Mouse (Mus musculus): Measurements from ENCODE around the gene Dsn1. TPM values are rescaled to one million over a fixed set of nuclear protein-coding genes. Genes with fewer than 3 reads are reported as not detected.

Gene Dsn1
- polyA plus RNA-seq, 2 experiments = 30.2 to 32.9 TPM

DNA sequence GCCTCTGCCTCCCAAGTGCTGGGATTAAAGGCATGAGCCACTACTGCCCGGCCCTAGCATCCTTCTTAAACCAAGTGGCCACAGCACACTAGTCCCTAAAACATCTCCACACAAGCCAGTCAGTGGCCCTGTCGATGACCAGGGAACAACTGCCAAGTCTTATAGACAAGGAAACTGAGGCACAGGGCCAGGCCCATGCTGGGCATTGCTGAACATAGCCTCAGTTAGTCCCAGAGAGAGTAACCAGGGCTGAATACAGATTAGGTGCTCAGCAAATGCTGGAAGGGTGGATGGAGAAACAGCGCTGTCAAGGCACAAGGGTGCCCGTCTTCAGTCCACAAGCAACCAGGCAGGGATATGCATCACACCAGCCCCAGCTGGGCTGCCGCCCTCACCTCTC, 46.2 kb upstream of the Dsn1 start:
- DNase-seq (ENCODE audit: low spot score) = no peak
- TF ChIP-seq POLR2A (IDR thresholded peaks at IDR 0.05; ENCODE audit: borderline replicate concordance, extremely low read depth, insufficient read depth, insufficient read length) = no peak
- no peaks in the 10 kb centered on the region for H3K9me3 ChIP-seq (ENCODE audit: control insufficient read depth, low read length)
- H3K4me3 ChIP-seq (replicated peaks; ENCODE audit: low read length) = no peak overlapping the region
- no peak for ATAC-seq (ENCODE audit: low FRiP score, low read depth)
- 98% methylated on average over 5 of the region's 5 CpGs for WGBS
- no peak overlapping the region for H3K27ac ChIP-seq (replicated peaks; ENCODE audit: low read depth, low read length)
- no peak overlapping the region for H3K9ac ChIP-seq (ENCODE audit: low read depth, low read length, severe bottlenecking)
- peaks cover 67% of the 10 kb centered on the region for H3K36me3 ChIP-seq (ENCODE audit: control insufficient read depth, insufficient read depth, low read length)
- no peaks in the 10 kb centered on the region for H3K27me3 ChIP-seq (ENCODE audit: control insufficient read depth, insufficient read depth, low read length)
- H3K4me1 ChIP-seq (ENCODE audit: control insufficient read depth, insufficient read depth, low read length) = peaks cover 10% of the 10 kb centered on the region
- H3K4me2 ChIP-seq (replicated peaks; ENCODE audit: low read depth, low read length, severe bottlenecking) = no peak overlapping the region

DNA sequence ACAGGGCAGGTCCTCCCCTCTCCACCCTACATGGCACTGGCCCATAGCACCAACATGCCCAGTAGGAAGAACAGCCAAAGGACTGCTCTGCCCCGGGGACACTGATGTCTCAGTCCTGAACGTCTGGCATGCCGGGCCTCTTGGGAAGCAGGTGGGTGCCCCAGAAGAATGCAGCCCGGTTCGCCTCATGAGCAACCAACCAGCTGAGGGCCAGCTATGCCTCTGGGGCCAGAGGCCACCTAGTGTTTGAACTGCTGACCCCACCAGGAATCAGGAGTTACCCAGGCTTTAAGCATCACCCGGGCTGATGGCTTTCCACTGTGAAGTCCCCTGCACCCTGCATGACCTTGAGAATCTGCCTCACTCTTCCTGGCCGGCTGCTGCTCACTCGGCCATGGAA, 45.5 kb upstream of the Dsn1 start:
- H3K4me1 ChIP-seq (ENCODE audit: control insufficient read depth, insufficient read depth, low read length) = peaks cover 7% of the 10 kb centered on the region; the same call in 1 of the 2 replicates
- peaks cover 67% of the 10 kb centered on the region for H3K36me3 ChIP-seq (ENCODE audit: control insufficient read depth, insufficient read depth, low read length)
- no peak for DNase-seq (ENCODE audit: low spot score)

DNA sequence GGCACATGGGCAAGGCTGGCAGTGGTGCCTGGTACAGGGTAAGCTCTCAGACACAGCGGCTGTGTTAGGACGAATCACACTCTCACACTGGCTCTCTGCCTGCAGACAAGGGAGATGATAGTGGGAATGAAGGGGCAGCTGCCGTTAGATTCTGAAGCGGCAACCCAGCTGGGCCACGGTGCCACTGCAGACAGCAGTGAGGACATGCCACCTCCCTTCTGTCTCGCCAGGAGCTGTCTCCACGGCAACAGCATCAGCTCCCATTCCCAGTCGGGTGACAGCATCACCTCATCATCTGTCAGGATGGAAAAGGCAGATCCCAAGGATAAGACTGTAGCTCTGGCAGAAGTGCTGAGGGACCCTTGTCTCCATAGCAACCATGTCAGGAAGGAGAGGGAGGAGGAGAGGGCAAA, 42.9 kb upstream of the Dsn1 start:
- Histone ChIP-seq H3K9ac (ENCODE audit: low read depth, low read length, severe bottlenecking) (no peak overlapping the region), H3K27me3 (ENCODE audit: control insufficient read depth, insufficient read depth, low read length) (no peaks in the 10 kb centered on the region), H3K27ac (replicated peaks; ENCODE audit: low read depth, low read length) (no peak overlapping the region), H3K4me2 (replicated peaks; ENCODE audit: low read depth, low read length, severe bottlenecking) (no peak overlapping the region), H3K9me3 (ENCODE audit: control insufficient read depth, low read length) (no peaks in the 10 kb centered on the region; the same call in 1 of the 2 replicates), H3K4me3 (replicated peaks; ENCODE audit: low read length) (no peak overlapping the region), H3K4me1 (ENCODE audit: control insufficient read depth, insufficient read depth, low read length) (0 out of 2 replicates have a peak, but pooled peaks cover 4% of the 10 kb centered on the region), H3K36me3 (ENCODE audit: control insufficient read depth, insufficient read depth, low read length) (peaks cover 76% of the 10 kb centered on the region)
- TF ChIP-seq POLR2A (IDR thresholded peaks at IDR 0.05; ENCODE audit: borderline replicate concordance, extremely low read depth, insufficient read depth, insufficient read length) = no peak
- WGBS = 74% methylated on average over 8 of the region's 8 CpGs
- no peak for ATAC-seq (ENCODE audit: low FRiP score, low read depth)
- no peak for DNase-seq (ENCODE audit: low spot score)

More for the DNA sequence above, 45.5 kb upstream of the Dsn1 start:
- no peak overlapping the region for H3K9ac ChIP-seq (ENCODE audit: low read depth, low read length, severe bottlenecking)
- WGBS = 87% methylated on average over 8 of the region's 8 CpGs
- ATAC-seq (ENCODE audit: low FRiP score, low read depth) = no peak
- H3K9me3 ChIP-seq (ENCODE audit: control insufficient read depth, low read length) = no peaks in the 10 kb centered on the region
- H3K27ac ChIP-seq (replicated peaks; ENCODE audit: low read depth, low read length) = no peak overlapping the region
- H3K4me2 ChIP-seq (replicated peaks; ENCODE audit: low read depth, low read length, severe bottlenecking) = no peak overlapping the region
- TF ChIP-seq POLR2A (IDR thresholded peaks at IDR 0.05; ENCODE audit: borderline replicate concordance, extremely low read depth, insufficient read depth, insufficient read length) = no peak
- no peaks in the 10 kb centered on the region for H3K27me3 ChIP-seq (ENCODE audit: control insufficient read depth, insufficient read depth, low read length)
- H3K4me3 ChIP-seq (replicated peaks; ENCODE audit: low read length) = no peak overlapping the region

DNA sequence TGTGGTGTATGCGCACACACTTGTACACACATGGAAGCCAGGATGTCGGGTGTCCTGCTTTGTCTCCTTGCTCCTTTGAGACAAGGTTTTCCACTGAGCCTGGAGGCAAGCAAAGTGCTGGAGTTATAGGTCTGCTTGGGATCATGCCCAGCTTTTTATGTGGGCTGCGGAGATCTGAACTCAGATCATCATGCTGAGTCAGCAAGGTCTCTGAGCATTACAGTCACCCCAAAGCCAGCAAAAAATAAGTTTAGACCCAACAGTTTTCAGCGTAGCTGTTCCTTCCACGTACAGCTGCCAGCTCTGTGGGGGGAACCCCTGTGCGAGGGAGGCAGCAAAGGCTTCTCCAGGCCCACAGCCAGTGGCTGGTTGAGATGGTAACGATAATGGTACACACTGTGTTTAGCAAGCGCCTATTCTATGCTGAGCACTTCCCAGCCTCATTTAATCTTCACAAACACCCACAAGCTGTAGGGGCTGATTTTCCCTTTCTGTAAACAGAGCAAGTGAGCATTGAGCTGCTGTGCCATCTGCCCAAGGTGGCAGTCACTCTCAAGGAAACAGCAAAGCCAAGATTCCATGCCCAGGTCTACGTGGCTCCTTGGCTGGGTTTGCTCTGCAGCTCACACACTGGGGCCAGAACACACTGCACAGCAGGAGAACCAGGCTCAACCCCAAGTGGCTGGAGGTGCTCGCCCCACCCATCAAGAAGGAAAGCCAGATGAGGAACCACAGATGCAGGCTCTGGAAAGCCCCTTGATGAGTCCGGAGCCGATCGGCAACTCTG, 41.6 kb upstream of the Dsn1 start:
- Histone ChIP-seq H3K9ac (ENCODE audit: low read depth, low read length, severe bottlenecking) (no peak overlapping the region), H3K27me3 (ENCODE audit: control insufficient read depth, insufficient read depth, low read length) (no peaks in the 10 kb centered on the region), H3K4me1 (ENCODE audit: control insufficient read depth, insufficient read depth, low read length) (no peaks in the 10 kb centered on the region), H3K4me2 (replicated peaks; ENCODE audit: low read depth, low read length, severe bottlenecking) (no peak overlapping the region), H3K9me3 (ENCODE audit: control insufficient read depth, low read length) (peaks cover 4% of the 10 kb centered on the region; the same call in 1 of the 2 replicates), H3K27ac (replicated peaks; ENCODE audit: low read depth, low read length) (0 out of 2 replicates have a peak overlapping the region, but pooled peaks have one; percentile 26), H3K4me3 (replicated peaks; ENCODE audit: low read length) (no peak overlapping the region), H3K36me3 (ENCODE audit: control insufficient read depth, insufficient read depth, low read length) (peaks cover 81% of the 10 kb centered on the region)
- ATAC-seq (ENCODE audit: low FRiP score, low read depth) (no peak), DNase-seq (ENCODE audit: low spot score) (no peak)
- WGBS = 84% methylated on average over 13 of the region's 13 CpGs
- no peak for TF ChIP-seq POLR2A (IDR thresholded peaks at IDR 0.05; ENCODE audit: borderline replicate concordance, extremely low read depth, insufficient read depth, insufficient read length)

DNA sequence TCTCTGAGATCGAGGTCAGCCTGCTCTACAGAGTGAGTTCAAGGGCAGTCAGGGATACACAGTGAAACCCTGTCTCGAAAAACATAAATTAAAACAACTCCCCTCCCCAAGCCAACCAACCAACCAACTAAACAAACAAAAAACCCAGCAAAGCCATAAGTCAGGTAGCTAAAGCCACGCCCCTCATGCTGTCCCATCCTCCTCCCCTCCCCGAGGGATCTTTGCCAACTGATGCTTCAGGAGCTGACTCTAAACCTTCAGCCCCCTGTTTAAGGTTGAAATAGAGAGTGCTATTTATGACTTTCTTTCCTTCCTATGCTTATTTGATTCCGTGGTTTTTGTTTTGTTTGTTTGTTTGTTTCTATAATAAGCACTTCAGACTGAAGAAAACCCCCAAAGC, 40.0 kb upstream of the Dsn1 start:
- Histone ChIP-seq H3K27me3 (ENCODE audit: control insufficient read depth, insufficient read depth, low read length) (no peaks in the 10 kb centered on the region), H3K27ac (replicated peaks; ENCODE audit: low read depth, low read length) (no peak overlapping the region), H3K36me3 (ENCODE audit: control insufficient read depth, insufficient read depth, low read length) (peaks cover 71% of the 10 kb centered on the region), H3K9me3 (ENCODE audit: control insufficient read depth, low read length) (peaks cover 4% of the 10 kb centered on the region; the same call in 1 of the 2 replicates), H3K4me2 (replicated peaks; ENCODE audit: low read depth, low read length, severe bottlenecking) (no peak overlapping the region), H3K4me1 (ENCODE audit: control insufficient read depth, insufficient read depth, low read length) (no peaks in the 10 kb centered on the region), H3K9ac (ENCODE audit: low read depth, low read length, severe bottlenecking) (no peak overlapping the region), H3K4me3 (replicated peaks; ENCODE audit: low read length) (no peak overlapping the region)
- WGBS = 89% methylated on average over 5 of the region's 5 CpGs
- TF ChIP-seq POLR2A (IDR thresholded peaks at IDR 0.05; ENCODE audit: borderline replicate concordance, extremely low read depth, insufficient read depth, insufficient read length) = no peak
- ATAC-seq (ENCODE audit: low FRiP score, low read depth) = no peak
- DNase-seq (ENCODE audit: low spot score) = no peak

Data from limb, embryonic 14.5 days (tissue).